Mouse (Mus musculus) limb, embryonic 11.5 days (tissue): ENCODE data around the gene 4921504E06Rik. TPM values are rescaled to one million over a fixed set of nuclear protein-coding genes. Genes with fewer than 3 reads are reported as not detected.

Experiments used
- ATAC-seq: fragments of 200-750 bp; cut with Nextera tagmentation; 2 replicates; pipeline ENCODE4 v1.8.0; 2017; ENCODE audit warnings: low read depth; ENCODE audit not compliant: insufficient number of reproducible peaks, low FRiP score, low TSS enrichment
- DNase-seq: peaks from one replicate; pipeline ENCODE4 v3.0.0-alpha.2; 2015; ENCODE audit warnings: low spot score
- H3K27ac ChIP-seq: fragments of 300-500 bp; sonication (generic); replicated peaks from 2 replicates; pipeline ENCODE4 v1.5.1; 2014; ENCODE audit warnings: low read depth, mild to moderate bottlenecking, low read length
- H3K27me3 ChIP-seq: fragments of 300-500 bp; sonication (generic); 2 replicates; pipeline ENCODE4 v1.6.1; 2014; ENCODE audit warnings: mild to moderate bottlenecking, low read length, mixed read lengths; ENCODE audit not compliant: control insufficient read depth, insufficient read depth
- H3K36me3 ChIP-seq: fragments of 300-500 bp; sonication (generic); 2 replicates; pipeline ENCODE4 v1.6.1; 2014; ENCODE audit warnings: mild to moderate bottlenecking, low read length, moderate library complexity, mixed read lengths; ENCODE audit not compliant: control insufficient read depth, insufficient read depth
- H3K4me1 ChIP-seq: fragments of 300-500 bp; sonication (generic); 2 replicates; pipeline ENCODE4 v1.6.1; 2014; ENCODE audit warnings: low read length, mixed read lengths; ENCODE audit not compliant: control insufficient read depth, insufficient read depth
- H3K4me2 ChIP-seq: fragments of 300-500 bp; sonication (generic); 2 replicates; pipeline ENCODE4 v1.6.1; 2014; ENCODE audit warnings: low read depth, mild to moderate bottlenecking, moderate library complexity; ENCODE audit not compliant: severe bottlenecking
- H3K4me3 ChIP-seq: fragments of 300-500 bp; sonication (generic); 2 replicates; pipeline ENCODE4 v1.5.1; 2014; ENCODE audit warnings: low read depth, low read length
- H3K9ac ChIP-seq: fragments of 300-500 bp; sonication (generic); 2 replicates; pipeline ENCODE4 v1.6.1; 2014; ENCODE audit warnings: mild to moderate bottlenecking, low read length
- H3K9me3 ChIP-seq: fragments of 300-500 bp; sonication (generic); 2 replicates; pipeline ENCODE4 v1.6.1; 2016; ENCODE audit warnings: low read length; ENCODE audit not compliant: control insufficient read depth
- WGBS: fragments of 180-500 bp; shearing (Covaris S2); extraction: QIAGEN DNeasy Blood & Tissue Kit; methylation state at CpG from one replicate; pipeline ENCODE4 v1.1.7; 2014; 5-methylcytosine and 5-hydroxymethylcytosine counted together
- polyA plus RNA-seq: library from polyadenylated mRNA; unstranded; fragments of >200 nt; fragmentation: Nextera tagmentation; extraction: Ambion mirVana; gene quantifications from 2 replicates; pipeline ENCODE4 v1.2.1, GENCODE M21; 2014

Gene 4921504E06Rik
- polyA plus RNA-seq, 1 experiment from 2014 or later = not detected

DNA sequence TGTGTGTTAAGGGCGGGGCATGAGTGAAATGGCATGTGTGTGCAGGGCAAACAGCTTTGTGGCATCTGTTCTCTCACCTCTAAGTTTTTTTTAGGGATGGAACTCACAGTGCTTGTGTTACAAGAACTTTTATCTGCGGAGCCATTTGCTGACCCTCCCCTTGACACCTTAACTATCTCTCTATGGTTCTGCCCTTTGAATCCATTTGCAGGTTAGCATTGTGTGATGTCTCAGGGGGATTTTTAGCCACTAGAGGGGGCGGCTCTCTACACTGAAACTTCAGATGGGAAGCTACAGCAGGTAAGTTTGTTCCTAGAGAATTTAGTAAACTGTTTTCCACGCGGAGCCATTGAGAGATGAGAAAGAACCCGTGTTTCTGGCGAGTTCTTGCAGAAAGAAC is 32.1 kb downstream of the 4921504E06Rik start:
- Histone ChIP-seq H3K9ac (no peak overlapping the region), H3K4me1 (no peaks in the 10 kb centered on the region), H3K27me3 (no peaks in the 10 kb centered on the region; the same call in 1 of the 2 replicates), H3K4me2 (no peak overlapping the region), H3K9me3 (no peaks in the 10 kb centered on the region), H3K4me3 (no peak overlapping the region), H3K36me3 (no peaks in the 10 kb centered on the region), H3K27ac (no peak overlapping the region)
- 29% methylated on average over 7 of the region's 7 CpGs for WGBS
- ATAC-seq (no peak), DNase-seq (no peak)

DNA sequence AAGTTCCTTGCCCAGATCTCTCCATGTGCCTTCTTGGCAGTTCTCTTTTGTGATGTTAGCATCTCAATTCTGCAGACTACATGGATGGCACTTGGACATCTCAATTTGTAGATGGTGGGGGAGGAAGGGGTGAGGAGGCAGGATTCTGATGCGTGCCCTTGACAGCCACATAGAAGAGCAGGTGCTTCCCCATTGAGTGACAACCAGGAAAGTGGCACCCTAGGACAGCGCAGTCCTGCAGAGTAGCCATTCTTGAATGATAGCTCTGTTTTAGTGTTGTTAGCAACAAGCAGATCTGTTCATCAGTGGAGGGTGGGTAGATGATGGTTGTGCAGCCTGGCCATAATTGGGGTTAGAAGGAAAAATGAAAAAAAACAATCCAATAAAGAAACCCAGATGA is 33.1 kb downstream of the 4921504E06Rik start:
- H3K4me2 ChIP-seq = no peak overlapping the region

DNA sequence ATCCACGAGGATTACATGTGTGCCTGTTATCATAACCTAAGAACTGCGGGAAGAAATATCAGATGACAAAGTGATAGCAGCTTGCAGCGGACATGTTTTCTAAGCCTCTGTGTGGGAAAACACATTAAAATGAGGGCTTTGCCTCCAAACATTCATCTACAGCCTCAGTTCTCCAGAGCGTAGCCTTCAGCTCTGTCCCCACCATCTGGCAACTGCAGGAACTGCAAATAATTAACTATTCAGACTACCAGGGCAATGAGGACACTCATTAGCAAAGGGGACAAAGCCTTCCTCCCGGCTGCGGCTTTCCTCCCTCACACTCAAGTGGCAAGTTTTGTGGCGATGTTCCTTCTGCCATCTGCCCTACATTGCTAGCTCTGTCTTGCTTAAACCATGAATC is 33.9 kb downstream of the 4921504E06Rik start:
- Histone ChIP-seq H3K27me3 (no peaks in the 10 kb centered on the region; the same call in 1 of the 2 replicates), H3K36me3 (no peaks in the 10 kb centered on the region), H3K4me1 (no peaks in the 10 kb centered on the region), H3K9ac (no peak overlapping the region), H3K9me3 (no peaks in the 10 kb centered on the region), H3K4me3 (no peak overlapping the region), H3K27ac (no peak overlapping the region), H3K4me2 (no peak overlapping the region)
- ATAC-seq = no peak
- peak; percentile 73 for DNase-seq
- 8% methylated on average over 7 of the region's 7 CpGs for WGBS

More for the DNA sequence above, 33.1 kb downstream of the 4921504E06Rik start:
- WGBS = 87% methylated on average over 2 of the region's 2 CpGs
- H3K36me3 ChIP-seq = no peaks in the 10 kb centered on the region
- no peaks in the 10 kb centered on the region; the same call in 1 of the 2 replicates for H3K27me3 ChIP-seq
- ATAC-seq = no peak
- no peak for DNase-seq
- no peak overlapping the region for H3K27ac ChIP-seq
- no peak overlapping the region for H3K4me3 ChIP-seq
- H3K9me3 ChIP-seq = no peaks in the 10 kb centered on the region
- H3K4me1 ChIP-seq = no peaks in the 10 kb centered on the region
- H3K9ac ChIP-seq = no peak overlapping the region

DNA sequence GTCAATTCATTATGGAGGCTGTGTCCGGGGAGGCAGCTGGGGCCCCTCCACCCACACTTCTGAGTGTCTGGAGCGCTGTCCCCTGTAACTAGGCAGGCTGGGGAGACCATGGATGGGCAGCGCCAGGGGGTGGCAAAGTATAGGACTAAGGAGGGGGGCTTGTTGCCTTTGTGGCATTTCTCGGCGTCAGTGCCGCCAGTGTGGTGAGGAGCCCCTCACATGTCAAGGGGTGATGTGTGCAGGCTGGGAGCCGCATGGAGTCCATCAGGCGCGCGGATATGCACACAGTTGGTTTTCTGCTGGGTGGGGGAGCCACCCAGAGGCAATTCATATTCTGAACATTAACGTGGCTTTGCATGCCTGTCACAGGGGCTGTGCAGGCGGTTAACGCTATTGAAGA is 35.8 kb downstream of the 4921504E06Rik start:
- no peaks in the 10 kb centered on the region for H3K36me3 ChIP-seq
- no peak overlapping the region for H3K4me3 ChIP-seq
- H3K27me3 ChIP-seq = no peaks in the 10 kb centered on the region; the same call in 1 of the 2 replicates
- 56% methylated on average over 13 of the region's 13 CpGs for WGBS
- H3K4me1 ChIP-seq = no peaks in the 10 kb centered on the region
- ATAC-seq (no peak), DNase-seq (no peak)
- no peak overlapping the region for H3K27ac ChIP-seq
- H3K9me3 ChIP-seq = no peaks in the 10 kb centered on the region
- no peak overlapping the region for H3K9ac ChIP-seq
- H3K4me2 ChIP-seq = no peak overlapping the region

DNA sequence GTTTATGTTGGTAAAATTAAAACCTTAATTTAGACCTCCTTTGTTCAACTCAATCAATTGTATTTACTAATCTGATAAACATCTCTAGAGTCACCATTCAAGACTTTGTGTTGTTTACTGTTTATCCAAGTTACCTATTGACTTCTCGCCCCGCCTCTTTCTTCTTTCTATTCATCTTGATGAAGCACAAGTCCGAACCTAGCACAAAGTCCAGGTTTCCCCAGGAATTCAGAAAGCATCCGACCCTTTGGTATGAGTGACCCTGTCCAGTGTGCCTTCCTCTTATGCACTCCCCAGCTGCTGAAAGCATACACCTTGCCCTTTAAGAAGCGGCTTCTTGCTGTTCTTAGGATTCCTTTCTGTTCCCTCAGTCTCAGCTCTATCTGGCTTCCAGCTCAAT is 41.3 kb downstream of the 4921504E06Rik start:
- H3K9me3 ChIP-seq = no peaks in the 10 kb centered on the region
- H3K4me3 ChIP-seq = no peak overlapping the region
- no peak overlapping the region for H3K9ac ChIP-seq
- no peak overlapping the region for H3K4me2 ChIP-seq
- ATAC-seq = no peak
- no peak overlapping the region for H3K27ac ChIP-seq
- no peak for DNase-seq
- H3K4me1 ChIP-seq = no peaks in the 10 kb centered on the region
- no peaks in the 10 kb centered on the region for H3K27me3 ChIP-seq
- no peaks in the 10 kb centered on the region for H3K36me3 ChIP-seq
- 81% methylated on average over 5 of the region's 5 CpGs for WGBS

DNA sequence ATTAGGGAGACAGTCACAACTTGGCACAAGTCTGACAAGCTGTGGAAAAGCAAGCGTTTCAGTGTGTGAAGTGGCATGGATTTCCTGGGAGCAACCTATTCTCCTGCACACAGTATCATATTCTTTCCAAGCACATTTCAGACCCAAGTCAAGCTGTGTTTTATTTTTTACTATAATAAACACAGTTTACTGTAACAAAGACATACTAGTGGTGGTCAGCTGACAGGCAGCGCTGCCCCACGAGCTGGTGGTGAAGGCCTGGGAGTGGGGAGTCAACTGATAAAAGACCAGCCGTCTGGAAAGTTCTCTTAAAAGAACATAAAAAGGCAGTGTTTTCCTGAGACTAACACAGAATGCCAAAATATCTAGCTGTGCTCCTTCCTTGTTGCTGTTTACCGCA is 42.7 kb downstream of the 4921504E06Rik start:
- Histone ChIP-seq H3K4me1 (no peaks in the 10 kb centered on the region), H3K4me2 (no peak overlapping the region), H3K4me3 (no peak overlapping the region), H3K36me3 (no peaks in the 10 kb centered on the region), H3K27ac (no peak overlapping the region), H3K9me3 (no peaks in the 10 kb centered on the region), H3K27me3 (no peaks in the 10 kb centered on the region), H3K9ac (no peak overlapping the region)
- WGBS = 59% methylated on average over 5 of the region's 5 CpGs
- ATAC-seq (no peak), DNase-seq (no peak)

DNA sequence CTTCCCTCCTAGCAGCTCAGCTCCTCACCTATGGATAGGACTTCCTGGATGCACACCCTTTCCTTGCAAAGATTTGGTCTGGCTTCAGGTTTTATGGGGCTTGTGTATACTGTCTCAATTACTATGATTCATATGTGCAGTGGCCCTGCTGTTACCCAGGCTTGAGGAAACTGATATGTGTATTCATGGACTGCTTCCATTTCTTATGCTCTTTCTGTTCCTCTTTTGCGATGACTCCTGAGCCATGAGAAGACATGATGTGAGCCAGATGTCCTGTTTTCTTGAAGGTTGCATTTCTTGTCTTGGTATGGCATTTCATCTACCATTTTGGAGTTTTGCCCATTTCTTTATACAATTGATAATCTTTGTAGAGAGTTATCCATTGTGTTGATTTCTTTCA is 48.0 kb downstream of the 4921504E06Rik start:
- Histone ChIP-seq H3K9ac (no peak overlapping the region), H3K4me1 (no peaks in the 10 kb centered on the region), H3K36me3 (no peaks in the 10 kb centered on the region), H3K9me3 (no peaks in the 10 kb centered on the region), H3K4me3 (no peak overlapping the region), H3K27me3 (no peaks in the 10 kb centered on the region), H3K27ac (no peak overlapping the region), H3K4me2 (no peak overlapping the region)
- 87% methylated on average over 1 of the region's 1 CpGs for WGBS
- ATAC-seq (no peak), DNase-seq (no peak)

DNA sequence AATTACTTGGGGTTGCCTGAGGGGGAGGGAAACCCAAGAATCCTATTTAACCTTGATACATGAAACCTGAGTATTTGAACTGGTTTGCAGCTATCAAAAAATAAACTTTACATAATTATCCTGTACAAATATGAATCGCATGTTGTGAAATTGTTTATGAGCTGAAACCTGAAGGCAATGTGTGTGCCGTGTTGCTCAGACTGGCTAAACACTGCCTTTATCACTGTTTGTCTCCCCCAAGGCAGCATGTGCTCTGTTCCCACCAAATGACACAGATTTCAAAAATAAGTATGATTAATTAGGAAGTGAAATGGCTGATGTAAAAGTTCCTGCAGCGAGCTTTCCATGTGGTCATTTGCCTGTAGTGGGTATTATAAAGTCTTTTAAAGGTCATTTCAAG is 63.5 kb downstream of the 4921504E06Rik start:
- ATAC-seq (no peak), DNase-seq (no peak)
- Histone ChIP-seq H3K4me3 (no peak overlapping the region), H3K4me2 (no peak overlapping the region), H3K4me1 (no peaks in the 10 kb centered on the region), H3K9me3 (no peaks in the 10 kb centered on the region), H3K27me3 (no peaks in the 10 kb centered on the region), H3K27ac (no peak overlapping the region), H3K9ac (no peak overlapping the region), H3K36me3 (no peaks in the 10 kb centered on the region)
- WGBS = 67% methylated on average over 3 of the region's 3 CpGs

DNA sequence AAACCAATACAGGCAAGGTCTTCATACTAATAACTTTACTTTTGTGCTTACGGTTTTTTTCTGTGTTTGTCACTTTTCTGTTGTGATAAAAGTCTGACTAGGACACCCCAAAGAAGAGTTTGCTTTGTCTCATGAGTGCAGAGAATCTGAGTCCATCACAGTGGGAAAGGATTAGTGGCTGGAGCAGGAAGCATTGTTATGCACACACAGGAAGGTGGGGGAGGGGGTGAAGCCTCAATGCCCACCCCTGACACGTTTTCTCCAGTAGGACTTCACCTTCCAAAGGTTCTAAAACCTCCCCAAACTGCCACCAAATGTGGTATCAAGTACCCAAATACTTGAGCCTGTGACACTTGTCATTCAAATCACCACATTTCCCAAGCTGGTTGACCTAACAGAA is 91.8 kb downstream of the 4921504E06Rik start:
- 54% methylated on average over 2 of the region's 2 CpGs for WGBS
- H3K4me1 ChIP-seq = no peaks in the 10 kb centered on the region
- no peak overlapping the region for H3K4me3 ChIP-seq
- H3K27ac ChIP-seq = no peak overlapping the region
- H3K27me3 ChIP-seq = peaks cover 3% of the 10 kb centered on the region; the same call in 1 of the 2 replicates
- no peaks in the 10 kb centered on the region for H3K9me3 ChIP-seq
- DNase-seq (no peak), ATAC-seq (no peak)
- H3K36me3 ChIP-seq = no peaks in the 10 kb centered on the region
- H3K4me2 ChIP-seq = no peak overlapping the region
- H3K9ac ChIP-seq = no peak overlapping the region
